Mouse (Mus musculus) adrenal gland, postnatal 36 days (tissue): Measurements from ENCODE around the gene Zgpat. TPM values are rescaled to one million over a fixed set of nuclear protein-coding genes. Genes with fewer than 3 reads are reported as not detected.

Source experiments
- DNase-seq, 2 experiments: peaks; one replicate each; pipeline ENCODE4 v3.0.0; 2021; ENCODE audit warnings: mixed read lengths in 1 of 2
- long read RNA-seq, 2 experiments: library from polyadenylated mRNA; stranded (forward); transcript quantifications; one replicate each; pipeline ENCODE4 v2.0.0; 2021; ENCODE audit warnings: borderline sequencing depth in 2 of 2
- total RNA-seq, 2 experiments: library from RNA; stranded (reverse); gene quantifications; 2 replicates each; pipeline ENCODE4 v1.2.3; 2021

The Zgpat gene
- total RNA-seq = 10 to 100 TPM; 34.8 to 47.3 TPM
- long read RNA-seq, experiment 1, transcript Zgpat-202 (6 exons, 2,072 nt) = major isoform, 38 of 69 reads
- long read RNA-seq, experiment 1, transcript Zgpat-201 (7 exons, 2,293 nt) = minor isoform, 8 of 69 reads
- long read RNA-seq, experiment 1, partial matches to known transcripts = 2 of 69 reads
- long read RNA-seq, experiment 1, other reads (novel, unspliced or antisense) = 17 of 69 reads
- long read RNA-seq, experiment 2, transcript Zgpat-202 (6 exons, 2,072 nt) = major isoform, 20 of 28 reads
- long read RNA-seq, experiment 2, partial matches to known transcripts = 2 of 28 reads
- long read RNA-seq, experiment 2, other reads (novel, unspliced or antisense) = 4 of 28 reads

DNA sequence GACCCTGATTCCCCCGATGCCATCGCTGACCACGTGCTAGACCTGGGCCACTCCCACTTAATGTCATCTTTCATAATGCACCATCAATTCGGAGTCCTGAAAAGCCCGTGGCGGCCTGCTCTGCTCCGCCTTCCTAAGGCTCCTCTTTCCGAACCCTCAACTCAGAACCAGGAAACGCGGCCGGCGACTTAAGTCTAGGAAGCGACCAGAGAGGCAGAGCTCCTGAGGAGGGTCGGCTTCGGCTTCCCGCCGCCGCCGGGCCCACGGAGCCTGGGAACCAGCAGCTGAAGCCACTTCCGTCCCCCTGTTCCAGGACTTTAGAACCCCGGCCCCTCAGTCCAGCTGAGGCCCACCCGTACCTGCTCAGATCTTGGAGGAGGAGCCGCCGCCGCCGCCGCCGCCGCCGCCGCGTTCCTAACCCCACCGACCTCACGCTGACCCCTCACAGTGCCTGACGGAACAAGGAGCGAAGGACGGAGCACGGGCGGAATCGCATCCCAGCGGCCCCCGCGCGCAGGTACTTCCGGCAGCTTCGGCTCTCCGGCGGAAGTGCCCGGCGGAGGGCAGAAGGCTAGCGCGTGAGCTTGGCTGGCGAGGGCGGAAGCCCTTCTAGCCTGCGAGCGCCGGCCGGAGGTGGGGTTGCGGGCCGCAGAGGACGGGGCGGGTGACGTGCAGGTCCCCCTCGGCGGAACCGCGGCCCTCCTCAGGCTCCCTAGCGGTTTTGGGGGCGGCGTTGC lies at the start of gene Zgpat, which contains the start of gene Arfrp1:
TSS of gene Zgpat (plus strand) at position 69 of the 737 bp plus-strand sequence.
TSS of gene Arfrp1 (minus strand) at position 545 of the 737 bp plus-strand sequence.
- peak; percentile 93 to 95 for DNase-seq

DNA sequence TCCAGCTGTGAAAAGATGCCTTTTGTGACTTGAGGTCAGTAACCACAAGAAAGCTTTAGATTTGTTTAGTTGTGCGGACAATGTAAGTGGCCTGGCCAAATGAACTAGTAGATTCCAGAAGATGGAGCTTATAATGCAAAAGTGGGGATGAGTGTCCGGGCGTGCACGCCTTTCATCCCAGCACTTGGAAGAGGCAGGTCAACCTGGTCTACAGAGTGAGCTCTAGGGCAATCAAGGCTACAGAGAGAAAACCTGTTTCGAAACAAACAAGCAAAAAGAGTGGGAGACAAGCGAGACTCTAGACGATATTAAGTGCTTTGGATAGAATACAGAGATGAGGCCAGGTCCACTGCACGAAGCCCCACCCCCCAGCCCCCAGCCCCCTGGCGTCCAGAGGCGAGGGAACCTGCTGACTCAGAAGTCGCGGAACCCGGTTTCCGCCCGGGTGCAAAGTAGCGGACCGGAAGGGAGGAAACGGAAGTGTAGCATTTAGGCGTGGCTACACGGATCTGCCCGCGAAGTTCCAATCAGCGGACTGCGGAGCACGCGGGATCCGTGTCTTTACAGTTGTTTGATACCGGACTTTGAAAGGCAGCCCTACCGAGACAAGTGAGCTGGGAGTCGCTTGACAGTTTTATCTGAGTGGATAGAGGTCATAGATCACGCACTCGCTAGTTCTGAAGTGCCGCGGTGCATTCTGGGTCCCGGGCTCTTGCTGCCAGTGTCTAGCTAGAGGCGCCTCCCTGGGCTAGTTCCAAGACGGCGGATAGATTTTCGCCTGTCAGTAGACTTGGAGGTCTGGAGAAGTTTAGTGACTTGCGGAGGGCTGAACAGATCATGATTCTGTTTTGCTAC lies 45.3 kb upstream of the Zgpat start, which contains the start of gene Rtel1:
TSS of gene Rtel1 (plus strand) at position 492 of the 855 bp plus-strand sequence.
- DNase-seq = peak; percentile 85 to 86

DNA sequence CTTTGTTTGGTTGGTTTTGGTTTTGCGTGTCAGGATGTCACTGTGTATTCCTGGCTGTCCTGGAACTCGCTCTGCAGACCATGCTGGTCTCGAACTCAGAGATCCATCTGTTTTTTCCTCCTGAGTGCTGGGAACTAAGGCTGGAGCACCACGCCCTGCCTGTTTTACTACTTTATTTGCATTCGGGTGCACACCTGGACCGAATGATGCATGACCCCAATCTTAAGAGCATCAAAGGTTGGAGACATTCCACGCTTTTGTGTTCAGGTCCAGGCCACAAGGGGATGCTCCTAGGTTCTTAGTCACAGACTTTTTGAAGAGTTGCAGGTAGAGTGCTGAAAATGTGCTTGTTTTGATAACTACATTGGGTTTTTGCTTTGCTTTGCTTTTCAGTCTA lies 44.6 kb upstream of the Zgpat start:
- no peak for DNase-seq

DNA sequence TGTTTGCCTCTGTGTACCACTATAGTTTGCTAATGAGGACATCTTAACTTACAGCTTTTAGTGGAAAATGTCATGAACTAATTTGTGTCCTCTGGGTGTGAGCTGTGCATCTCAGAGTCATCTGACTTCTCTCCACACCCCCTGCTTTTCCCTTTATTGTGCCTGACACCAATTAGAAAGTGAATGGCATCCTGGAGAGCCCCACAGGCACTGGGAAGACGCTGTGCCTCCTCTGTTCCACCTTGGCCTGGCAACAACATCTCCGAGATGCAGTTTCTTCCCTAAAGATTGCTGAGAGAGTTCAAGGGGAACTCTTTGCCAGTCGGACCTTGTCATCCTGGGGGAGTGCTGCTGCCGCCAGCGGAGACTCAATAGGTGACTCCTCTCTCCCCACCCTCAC lies 42.6 kb upstream of the Zgpat start:
- no peak for DNase-seq

DNA sequence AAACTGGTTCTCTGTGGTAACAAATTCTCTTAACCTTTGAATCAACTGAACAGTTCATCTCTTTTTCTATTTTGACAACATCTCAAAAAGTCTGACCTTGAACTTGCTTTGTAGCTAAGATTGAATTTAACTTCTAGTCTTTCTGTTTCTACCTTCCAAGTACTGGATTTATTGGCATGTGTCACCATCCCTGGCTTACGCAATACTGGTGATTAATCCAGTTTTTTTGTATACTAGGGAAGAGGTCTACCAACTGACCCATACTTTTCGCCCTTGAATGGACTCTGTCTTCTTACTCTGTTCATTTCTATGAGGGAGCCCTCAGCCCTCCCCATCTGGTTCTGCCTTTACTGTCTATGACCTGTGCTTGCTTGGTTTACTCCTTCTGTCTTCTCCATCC lies 38.6 kb upstream of the Zgpat start:
- peak in 1 of 2 experiments; percentile 16 for DNase-seq

DNA sequence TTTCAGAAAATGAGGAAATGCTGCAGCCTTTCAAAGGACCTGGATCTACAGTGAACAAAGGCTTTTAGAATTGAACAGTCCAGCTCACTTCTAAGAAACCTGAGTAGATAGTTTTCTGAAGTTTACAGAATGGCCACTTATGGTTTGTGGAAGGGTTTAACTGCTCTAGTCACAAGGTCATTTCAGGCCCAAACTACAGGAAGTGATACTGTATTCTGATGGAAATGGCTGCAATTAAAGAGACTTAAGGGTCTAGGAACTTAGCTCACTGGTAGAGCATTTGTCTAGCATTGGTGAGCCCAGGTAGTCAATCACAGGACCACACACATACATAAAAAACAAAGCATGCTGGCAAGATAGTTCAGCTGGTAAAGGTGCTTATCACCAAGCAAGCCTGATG lies 32.2 kb upstream of the Zgpat start:
- no peak for DNase-seq

DNA sequence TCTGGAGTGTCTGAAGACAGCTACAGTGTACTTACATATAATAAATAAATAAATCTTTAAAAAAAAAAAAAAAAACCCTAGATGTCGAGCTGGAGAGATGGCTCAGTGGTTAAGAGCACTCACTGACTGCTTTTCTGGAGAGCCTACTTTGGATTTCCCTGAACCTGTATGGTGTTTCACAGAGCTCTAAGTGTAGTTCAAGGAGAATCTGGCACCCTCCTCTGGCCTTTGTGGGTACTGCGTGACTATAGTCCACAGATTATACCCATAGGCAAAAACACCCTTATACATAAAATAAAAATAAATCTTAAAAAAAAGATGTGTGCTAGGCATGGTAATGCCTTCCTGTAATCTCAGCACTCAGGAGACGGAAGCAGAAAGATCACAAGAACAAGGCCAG lies 30.7 kb upstream of the Zgpat start:
- peak; percentile 68 to 73 for DNase-seq

DNA sequence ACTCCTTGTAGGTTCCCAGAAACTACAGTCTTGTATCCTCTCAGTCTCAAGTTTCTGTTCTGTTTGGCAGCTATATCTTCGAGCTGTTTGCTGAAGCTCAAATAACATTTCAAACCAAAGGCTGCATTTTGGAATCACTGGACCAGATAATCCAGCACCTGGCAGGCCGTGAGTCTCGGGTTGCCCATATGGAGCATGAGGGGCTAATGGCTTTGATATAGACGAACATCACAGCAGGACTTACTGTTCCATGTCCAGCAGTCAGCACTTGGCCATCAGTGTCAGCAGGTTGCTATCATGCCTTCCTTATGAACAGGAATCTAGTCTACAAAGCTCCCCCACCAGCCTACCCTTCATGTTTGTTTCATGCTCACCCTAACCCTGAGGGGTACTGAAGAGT lies 24.3 kb upstream of the Zgpat start:
- DNase-seq = no peak

DNA sequence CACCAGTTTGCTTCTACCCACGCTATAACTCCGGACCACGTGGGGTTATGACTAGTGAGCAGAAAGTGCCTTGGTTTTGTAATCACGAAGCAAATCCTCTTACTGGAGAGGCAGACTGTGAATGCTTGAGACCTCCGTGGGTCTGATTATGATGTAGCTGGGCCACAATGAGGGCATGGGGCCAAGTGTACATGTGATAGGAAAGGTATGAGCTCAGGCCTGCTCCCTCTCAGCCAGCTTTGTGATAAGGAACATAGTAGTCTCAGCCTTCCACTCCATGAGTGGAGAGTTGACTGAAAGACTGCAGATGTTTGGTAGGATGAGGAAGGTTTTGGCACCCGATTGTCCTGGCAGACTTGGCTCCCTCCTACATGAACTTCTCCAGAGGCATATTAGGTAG lies 22.0 kb upstream of the Zgpat start:
- no peak for DNase-seq

DNA sequence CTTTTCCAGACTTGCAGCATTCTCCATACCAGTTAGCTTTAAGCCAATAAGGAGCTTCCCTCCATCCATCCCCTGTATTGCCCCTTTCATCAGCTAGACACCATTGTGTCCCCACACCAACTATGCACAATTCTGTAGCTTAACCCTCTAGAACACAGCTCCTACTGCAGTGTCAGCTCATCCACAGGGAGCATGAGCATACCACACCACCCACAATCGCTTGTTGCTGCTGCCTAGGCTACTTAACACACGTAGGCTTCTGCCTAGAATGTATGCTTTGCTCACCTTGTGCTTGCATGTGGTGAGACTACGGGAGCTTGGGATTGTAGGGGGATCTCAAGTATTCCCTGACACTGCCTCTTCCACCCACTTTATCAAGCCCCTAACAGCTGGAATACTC lies 7.9 kb upstream of the Zgpat start:
- no peak for DNase-seq

DNA sequence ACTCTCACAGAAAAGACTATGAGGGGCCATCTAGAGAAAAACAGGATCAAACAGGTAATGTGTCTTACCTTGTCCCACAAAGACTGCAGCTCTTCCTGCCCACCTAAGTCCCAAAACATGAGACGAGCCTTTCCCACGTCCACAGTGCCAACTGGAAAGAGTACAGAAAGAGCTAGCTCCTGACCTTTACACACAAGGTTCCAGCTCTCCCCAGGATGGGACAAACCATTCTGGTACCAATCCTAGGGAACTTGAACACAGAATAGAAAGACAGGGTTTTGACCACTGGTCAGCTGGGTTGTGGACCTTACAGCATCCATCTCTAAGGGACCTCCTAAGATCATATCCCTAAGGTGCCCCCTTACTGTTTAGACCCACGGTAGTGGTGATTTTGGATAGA lies 782 bp upstream of the Zgpat start:
- no peak for DNase-seq

DNA sequence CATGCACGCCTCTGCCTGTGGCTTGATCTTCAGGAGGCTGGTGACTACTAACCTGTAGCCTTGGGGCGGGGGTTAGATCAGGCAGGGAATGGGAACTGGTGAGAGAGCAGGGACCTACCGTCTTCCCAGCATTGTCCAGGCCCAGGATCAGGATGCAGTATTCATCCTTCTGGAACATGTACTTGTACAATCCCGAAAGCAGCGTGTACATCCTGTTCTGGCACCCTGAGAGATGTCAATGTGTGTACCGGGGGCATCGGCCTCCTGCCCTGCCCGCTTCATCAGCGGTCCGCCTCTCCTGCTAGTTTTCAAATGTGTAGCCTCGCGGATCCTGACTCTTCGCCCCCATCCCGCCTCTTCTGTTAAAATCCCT lies 255 bp upstream of the Zgpat start:
- no peak for DNase-seq

DNA sequence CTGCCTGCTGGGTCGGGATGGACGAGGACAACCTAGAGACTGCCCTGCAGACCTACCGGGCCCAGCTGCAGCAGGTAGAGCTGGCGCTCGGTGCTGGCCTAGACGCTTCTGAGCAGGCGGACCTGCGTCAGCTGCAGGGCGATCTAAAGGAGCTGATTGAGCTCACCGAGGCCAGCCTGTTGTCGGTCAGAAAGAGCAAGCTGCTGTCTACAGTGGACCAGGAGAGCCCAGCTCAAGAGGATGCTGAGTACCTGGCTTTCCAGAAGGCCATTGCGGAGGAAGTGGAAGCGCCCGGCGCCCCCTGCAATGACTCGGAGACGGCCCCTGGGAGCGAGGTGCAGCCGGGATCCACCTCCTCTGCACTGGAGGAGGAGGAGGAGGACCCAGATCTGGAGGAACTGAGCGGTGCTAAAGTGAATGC lies 937 bp downstream of the Zgpat start:
- DNase-seq = peak in 1 of 2 experiments; percentile 27

DNA sequence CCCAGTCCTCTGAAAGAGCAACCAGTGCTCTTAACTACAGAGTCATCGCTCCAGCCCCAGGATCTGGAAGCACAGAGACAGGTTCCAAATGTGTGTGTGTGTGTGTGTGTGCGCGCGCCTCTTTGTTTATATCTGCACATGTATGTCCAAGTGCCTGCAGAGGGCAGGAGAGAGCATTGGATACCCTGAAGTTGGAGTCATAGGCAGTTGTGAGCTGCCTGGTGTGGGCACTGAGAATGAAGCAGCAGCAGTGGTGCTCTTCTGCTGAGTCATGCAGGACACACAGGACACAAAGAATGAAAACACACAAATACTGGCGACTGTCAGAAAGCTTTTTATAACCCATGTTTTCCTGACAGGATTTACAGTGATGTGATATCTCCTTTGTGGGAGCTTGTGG lies 5.3 kb downstream of the Zgpat start:
- no peak for DNase-seq

DNA sequence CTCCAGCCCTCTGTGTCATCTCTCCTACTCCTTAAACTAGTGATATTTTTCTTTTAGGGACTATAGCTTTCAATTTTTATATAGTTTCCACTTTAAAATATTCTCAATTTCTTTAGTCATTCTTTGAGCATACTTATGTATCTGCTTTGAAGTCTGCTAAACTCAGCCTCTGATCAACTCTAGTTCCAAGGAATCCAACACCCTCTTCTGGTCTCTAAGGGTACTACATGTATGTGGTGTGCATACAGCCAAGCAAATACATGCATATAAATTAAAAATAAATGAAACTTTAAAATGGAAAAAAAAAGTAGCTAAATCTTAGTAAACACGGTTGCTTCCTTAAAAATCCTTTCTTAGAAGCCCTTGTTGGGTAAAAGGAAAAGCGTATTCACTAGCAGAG lies 11.1 kb downstream of the Zgpat start:
- no peak for DNase-seq

DNA sequence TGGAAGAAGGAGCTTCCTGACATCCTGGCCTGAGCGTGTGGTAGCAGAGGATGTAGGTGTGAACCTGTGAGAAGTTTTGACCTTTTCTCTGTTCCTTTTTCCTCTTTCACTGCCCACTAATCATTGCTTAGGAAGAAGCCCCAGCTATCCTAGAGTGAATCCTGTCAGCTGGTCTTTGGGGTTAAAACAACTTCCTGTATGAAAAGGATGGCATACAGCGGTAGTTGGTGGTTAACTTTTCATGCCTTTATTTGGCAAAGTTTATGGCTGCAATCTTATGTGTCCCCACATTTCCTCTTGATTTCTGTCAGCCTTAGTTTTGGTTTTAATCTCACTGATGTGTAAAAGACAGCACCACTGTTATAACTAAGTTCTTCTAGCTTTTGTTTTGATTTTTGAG lies 12.5 kb downstream of the Zgpat start:
- DNase-seq = no peak

DNA sequence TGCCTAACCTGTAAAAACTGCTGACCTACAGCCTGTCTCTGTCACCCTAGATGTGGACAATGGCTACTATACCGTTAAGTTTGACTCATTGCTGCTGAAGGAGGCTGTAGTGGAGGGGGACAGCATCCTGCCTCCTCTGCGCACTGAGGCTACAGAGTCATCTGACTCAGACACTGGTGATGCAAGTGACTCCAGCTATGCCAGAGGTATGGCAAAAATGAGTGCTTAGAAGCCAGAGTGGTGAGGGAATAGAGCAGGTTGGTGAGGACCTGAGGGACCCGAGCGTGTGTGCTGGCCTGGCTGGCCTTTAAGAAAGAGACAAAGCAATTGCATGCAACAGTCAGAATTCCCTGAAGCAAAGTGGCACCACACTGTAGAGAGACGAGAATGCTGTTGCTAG lies 14.0 kb downstream of the Zgpat start:
- DNase-seq = no peak

DNA sequence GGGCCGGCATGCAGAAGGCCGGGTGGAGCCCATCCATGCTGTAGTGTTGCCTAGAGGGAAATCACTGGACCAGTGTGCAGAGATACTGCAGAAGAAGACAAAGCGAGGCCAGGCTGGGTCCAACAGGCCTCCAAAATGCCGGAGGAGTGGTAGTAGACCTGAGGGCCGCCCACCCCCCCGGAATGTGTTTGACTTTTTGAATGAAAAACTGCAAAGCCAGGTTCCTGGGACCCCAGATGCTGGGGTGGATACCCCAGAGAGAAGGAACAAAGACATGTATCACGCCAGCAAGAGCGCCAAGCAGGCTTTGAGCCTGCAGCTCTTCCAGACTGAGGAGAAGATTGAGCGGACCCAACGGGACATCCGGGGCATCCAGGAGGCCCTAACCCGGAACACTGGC lies 15.1 kb downstream of the Zgpat start, which contains the start of gene Lime1:
TSS of gene Lime1 (plus strand) at position 301 of the 400 bp plus-strand sequence.
- DNase-seq = no peak

DNA sequence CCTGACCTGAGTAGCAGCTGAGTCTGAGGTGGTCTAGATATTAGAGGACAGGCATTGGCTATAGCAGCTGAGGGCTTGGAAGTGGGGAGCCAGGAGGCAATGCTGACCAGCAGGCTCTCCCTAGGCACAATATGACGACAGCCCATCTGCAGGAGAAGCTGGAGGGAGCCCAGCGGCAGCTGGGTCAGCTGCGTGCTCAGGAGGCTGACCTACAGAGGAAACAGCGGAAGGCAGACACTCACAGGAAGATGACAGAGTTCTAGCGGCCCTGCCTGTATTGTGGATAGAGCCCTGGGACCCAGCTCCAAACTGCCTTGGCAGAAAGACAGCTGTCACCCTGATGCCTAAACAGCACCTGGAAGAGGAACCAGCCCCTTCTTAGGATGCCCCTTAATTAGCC lies 15.5 kb downstream of the Zgpat start:
- DNase-seq = no peak

DNA sequence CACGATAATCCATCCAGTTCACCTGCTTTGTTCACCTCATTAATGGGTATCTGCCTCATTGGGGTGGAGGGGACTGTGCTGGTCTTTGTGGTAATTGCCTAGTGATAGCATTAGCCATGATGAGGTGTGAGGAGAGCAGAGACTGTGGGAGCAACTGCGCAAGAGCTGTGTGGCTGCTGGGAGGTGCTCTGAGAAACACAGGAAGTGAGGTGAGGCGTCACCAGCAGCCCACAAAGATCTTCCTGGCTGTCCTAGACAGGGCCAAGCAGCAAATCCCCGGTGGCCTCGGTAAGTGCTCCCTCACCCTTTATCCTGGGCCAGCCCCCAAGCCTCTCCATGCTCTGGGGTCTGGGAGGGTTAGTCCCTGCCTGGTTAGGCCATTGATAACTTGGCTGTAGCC lies 16.4 kb downstream of the Zgpat start:
- DNase-seq = no peak

DNA sequence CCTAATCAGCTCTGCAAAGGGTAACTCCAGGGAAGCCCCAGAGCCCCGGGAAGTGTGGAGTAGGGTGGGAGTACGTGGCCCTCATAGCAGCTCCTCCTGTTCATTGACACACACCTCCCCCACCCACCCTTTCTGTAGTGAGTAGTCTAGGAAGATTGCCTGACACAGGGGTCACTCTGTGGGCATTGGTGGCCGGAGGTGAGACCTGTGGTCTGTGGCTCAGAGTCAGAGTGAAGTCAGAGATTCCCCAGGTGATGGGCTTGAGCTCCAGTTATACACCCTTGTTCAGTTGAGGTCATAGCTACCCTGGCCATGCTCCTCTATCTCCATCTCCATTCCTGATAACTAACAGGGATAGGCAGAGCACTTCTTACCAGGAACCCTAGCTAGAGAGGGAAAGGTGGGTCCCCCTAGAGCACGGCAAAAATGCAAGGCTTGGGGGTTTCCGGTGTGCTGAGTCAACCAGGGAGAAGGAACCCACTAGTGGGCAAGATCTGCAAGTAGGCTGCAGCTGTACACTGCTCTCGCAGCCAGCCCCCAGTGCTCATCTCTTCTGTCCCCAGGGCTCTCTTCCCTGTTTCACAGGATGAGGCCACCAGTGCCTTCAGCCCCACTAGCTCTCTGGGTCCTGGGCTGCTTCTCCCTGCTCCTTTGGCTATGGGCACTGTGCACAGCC lies 17.0 kb downstream of the Zgpat start:
- DNase-seq = no peak

DNA sequence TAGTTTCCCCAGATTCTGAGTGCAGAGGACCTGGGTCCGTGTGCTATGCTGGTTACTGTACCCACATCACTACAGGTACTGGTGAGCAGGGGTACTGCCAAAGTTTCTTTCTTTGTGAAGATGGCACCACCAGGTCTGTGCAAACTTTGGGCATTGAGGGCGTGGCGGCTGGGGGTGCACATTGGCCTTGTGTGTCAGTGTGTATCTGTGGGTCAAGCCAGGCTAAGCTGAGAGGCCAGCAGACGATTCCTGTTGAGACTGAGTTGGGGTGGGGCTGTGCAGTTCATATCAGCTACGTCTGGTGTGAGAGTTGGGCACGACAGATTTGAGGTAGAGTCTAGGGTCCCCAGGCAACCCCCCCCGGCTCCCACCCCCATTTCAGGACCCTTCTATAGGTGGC lies 19.7 kb downstream of the Zgpat start:
- DNase-seq = no peak
